Mouse (Mus musculus) CH12.LX (cell line): Measurements from ENCODE around the gene Ablim2.

Source experiments
- CTCF ChIP-seq, 2 experiments: IDR thresholded peaks in 1 of 2; conservative IDR thresholded peaks in 1 of 2; 2 replicates each; pipeline ENCODE4 v1.5.1; 2011 to 2012; ENCODE audit warnings: low read depth in 2 of 2, low read length in 2 of 2, improper control_type of control experiment in 1 of 2, inconsistent platforms in 1 of 2, mild to moderate bottlenecking in 1 of 2, moderate library complexity in 1 of 2
- MAFK ChIP-seq: IDR thresholded peaks from 2 replicates; pipeline ENCODE4 v1.6.1; 2011; ENCODE audit warnings: low read length, improper control_type of control experiment; ENCODE audit not compliant: insufficient replicate concordance
- MEF2A ChIP-seq: IDR thresholded peaks from 2 replicates; pipeline ENCODE4 v1.6.1; 2014; ENCODE audit warnings: low read depth, mild to moderate bottlenecking, inconsistent platforms, low read length, improper control_type of control experiment, borderline replicate concordance
- MYC ChIP-seq: IDR thresholded peaks from 2 replicates; pipeline ENCODE4 v1.6.1; 2011; ENCODE audit warnings: low read depth, mild to moderate bottlenecking, improper control_type of control experiment, low read length
- POLR2A ChIP-seq: IDR thresholded peaks from 2 replicates; pipeline ENCODE4 v1.6.1; 2011; ENCODE audit warnings: low read depth, mild to moderate bottlenecking, improper control_type of control experiment, low read length
- TBP ChIP-seq: conservative IDR thresholded peaks from 2 replicates; pipeline ENCODE4 v1.6.1; 2011; ENCODE audit warnings: low read depth, low read length, improper control_type of control experiment
- TCF12 ChIP-seq: IDR thresholded peaks from 2 replicates; pipeline ENCODE4 v1.6.1; 2014; ENCODE audit warnings: low read depth, mild to moderate bottlenecking, inconsistent platforms, low read length, improper control_type of control experiment
- USF1 ChIP-seq: IDR thresholded peaks from 2 replicates; pipeline ENCODE4 v1.6.1; 2014; ENCODE audit warnings: low read depth, mild to moderate bottlenecking, inconsistent platforms, low read length, improper control_type of control experiment
- ZMIZ1 ChIP-seq: IDR thresholded peaks from 2 replicates; pipeline ENCODE4 v1.6.1; 2012; ENCODE audit warnings: low read depth, mild to moderate bottlenecking, inconsistent platforms, low read length, improper control_type of control experiment

- TF ChIP-seq MAFK (no peak), CTCF (conservative IDR thresholded peaks at IDR 0.05 in 1 of 2, IDR thresholded peaks at IDR 0.05 in 1 of 2; ENCODE audit: low read depth in 2 of 2, low read length in 2 of 2) (no peak), TBP (no peak), ZMIZ1 (no peak), MYC (no peak), POLR2A (no peak), MEF2A (no peak), USF1 (no peak), TCF12 (no peak)
These were observed 143.6 kb downstream of the Ablim2 start for GRCm38 (mm10) chr5:35901226-35901809.
